Mouse (Mus musculus) kidney, embryonic 14.5 days (tissue): Measurements from ENCODE around the gene Anapc5. TPM values are rescaled to one million over a fixed set of nuclear protein-coding genes. Genes with fewer than 3 reads are reported as not detected.

Experiments used
- ATAC-seq: fragments of 200-750 bp; cut with Nextera tagmentation; 2 replicates; pipeline ENCODE4 v1.8.0; 2017; ENCODE audit warnings: moderate number of reproducible peaks, mild to moderate bottlenecking, moderate TSS enrichment, moderate library complexity; ENCODE audit not compliant: low FRiP score, low TSS enrichment
- H3K27ac ChIP-seq: fragments of 300-500 bp; sonication (generic); 2 replicates; pipeline ENCODE4 v1.5.1; 2014; ENCODE audit warnings: low read depth, mild to moderate bottlenecking, low read length, moderate library complexity, mixed read lengths
- H3K27me3 ChIP-seq: fragments of 300-500 bp; sonication (generic); 2 replicates; pipeline ENCODE4 v1.6.1; 2014; ENCODE audit warnings: mild to moderate bottlenecking, low read length; ENCODE audit not compliant: control insufficient read depth, insufficient read depth
- H3K36me3 ChIP-seq: fragments of 300-500 bp; sonication (generic); 2 replicates; pipeline ENCODE4 v1.6.1; 2014; ENCODE audit warnings: low read length, mixed read lengths; ENCODE audit not compliant: control insufficient read depth, insufficient read depth
- H3K4me1 ChIP-seq: fragments of 300-500 bp; sonication (generic); 2 replicates; pipeline ENCODE4 v1.6.1; 2014; ENCODE audit warnings: low read length, mixed read lengths; ENCODE audit not compliant: control insufficient read depth, insufficient read depth
- H3K4me2 ChIP-seq: fragments of 300-500 bp; sonication (generic); replicated peaks from 2 replicates; pipeline ENCODE4 v1.6.1; 2014; ENCODE audit warnings: low read depth, mild to moderate bottlenecking, low read length
- H3K4me3 ChIP-seq: fragments of 300-500 bp; sonication (generic); 2 replicates; pipeline ENCODE4 v1.5.1; 2014; ENCODE audit warnings: mild to moderate bottlenecking, low read length
- H3K9ac ChIP-seq: fragments of 300-500 bp; sonication (generic); 2 replicates; pipeline ENCODE4 v1.6.1; 2014; ENCODE audit warnings: low read depth, mild to moderate bottlenecking, low read length, moderate library complexity
- H3K9me3 ChIP-seq: fragments of 300-500 bp; sonication (generic); 2 replicates; pipeline ENCODE4 v1.6.1; 2016; ENCODE audit warnings: low read length; ENCODE audit not compliant: control insufficient read depth
- WGBS: fragments of 180-500 bp; shearing (Covaris S2); extraction: QIAGEN DNeasy Blood & Tissue Kit; methylation state at CpG from one replicate; pipeline ENCODE4 v1.1.7; 2014; 5-methylcytosine and 5-hydroxymethylcytosine counted together
- polyA plus RNA-seq: library from polyadenylated mRNA; unstranded; fragments of >200 nt; fragmentation: Nextera tagmentation; extraction: Ambion mirVana; gene quantifications from 2 replicates; pipeline ENCODE4 v1.2.1, GENCODE M21; 2014

Anapc5 gene
- polyA plus RNA-seq, 1 experiment from 2014 or later, result 457 TPM

DNA sequence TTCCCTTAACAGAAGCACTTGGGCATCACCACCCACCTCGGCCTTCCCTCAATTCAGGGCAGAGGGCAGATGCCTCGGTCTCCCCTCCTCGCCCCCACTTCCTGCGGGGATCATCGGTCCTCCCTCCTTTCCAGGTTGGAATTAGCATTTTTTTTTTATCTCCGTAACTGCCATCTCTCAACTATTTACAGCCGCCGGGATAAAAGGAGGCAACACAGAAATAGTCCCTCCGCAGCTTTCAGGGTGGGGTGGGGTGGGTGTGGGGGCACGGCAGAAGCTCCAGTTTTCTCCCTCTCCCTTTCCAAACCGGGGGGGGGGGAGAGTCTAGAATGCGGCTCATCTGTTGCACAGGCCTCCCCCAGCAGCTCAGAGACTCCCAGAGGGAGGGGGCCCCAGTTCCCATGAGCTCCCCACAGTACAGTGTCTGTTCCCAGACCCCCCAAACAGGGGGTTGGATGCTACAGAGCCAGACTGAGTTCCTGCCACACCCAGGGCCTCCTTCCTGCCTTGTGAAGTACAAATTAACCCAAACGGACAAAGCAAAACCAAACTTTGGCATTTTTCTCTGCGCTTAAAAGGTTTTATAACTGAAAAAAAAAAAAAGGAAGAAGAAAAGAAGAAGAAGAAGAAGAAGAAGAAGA is 45.4 kb downstream of the Anapc5 start:
- H3K4me1 ChIP-seq, result peaks cover 14% of the 10 kb centered on the region; the same call in 1 of the 2 replicates
- H3K27ac ChIP-seq, result no peak overlapping the region
- 82% methylated on average over 14 of the region's 14 CpGs for WGBS
- H3K4me3 ChIP-seq, result no peak overlapping the region
- H3K27me3 ChIP-seq, result no peaks in the 10 kb centered on the region
- ATAC-seq, result no peak
- peaks cover 8% of the 10 kb centered on the region; the same call in 1 of the 2 replicates for H3K9me3 ChIP-seq
- H3K9ac ChIP-seq, result no peak overlapping the region
- no peaks in the 10 kb centered on the region for H3K36me3 ChIP-seq
- H3K4me2 ChIP-seq, result no peak overlapping the region

DNA sequence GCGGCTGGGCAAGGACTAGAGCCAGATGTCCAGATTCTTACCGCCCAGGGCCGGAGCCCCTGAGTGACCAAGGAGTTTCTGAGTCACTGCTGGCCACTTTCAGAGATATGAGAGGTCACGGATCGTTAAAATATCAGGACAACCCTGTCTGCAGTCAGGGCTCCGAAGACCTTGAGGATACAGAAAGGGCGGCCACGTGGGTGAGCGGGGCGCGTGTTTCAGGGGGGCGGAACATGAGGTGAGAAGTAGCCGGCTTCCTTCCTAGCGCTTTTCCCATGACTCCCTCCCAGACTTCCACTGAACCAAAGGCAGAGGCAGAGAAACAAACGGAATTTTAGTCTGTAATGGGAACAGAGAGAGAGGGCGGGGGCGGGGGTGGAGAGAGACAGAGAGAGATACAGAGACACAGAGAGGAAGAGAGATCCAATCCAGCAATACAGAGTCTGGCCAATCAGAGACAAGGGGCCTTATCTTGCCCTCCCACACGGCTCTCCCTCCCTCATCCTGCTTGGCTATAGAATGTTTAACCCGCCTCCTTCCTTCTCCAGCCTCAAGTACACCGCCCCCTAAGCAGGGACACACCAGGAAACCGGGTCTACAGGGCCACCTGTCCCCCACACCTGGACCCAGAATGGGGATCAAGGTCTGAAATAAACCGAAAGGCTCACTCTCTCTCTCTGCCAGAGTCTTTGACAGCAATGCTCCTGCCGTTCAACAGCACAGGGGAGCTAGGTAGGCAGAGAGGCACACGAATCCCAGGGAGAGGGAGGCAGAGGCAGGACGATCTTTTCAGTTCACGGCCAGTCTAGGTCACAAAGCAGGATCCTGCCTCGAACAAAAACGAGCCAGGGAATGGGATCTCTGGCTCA is 46.2 kb downstream of the Anapc5 start:
- peaks cover 22% of the 10 kb centered on the region; the same call in 1 of the 2 replicates for H3K4me1 ChIP-seq
- no peak overlapping the region for H3K4me2 ChIP-seq
- H3K36me3 ChIP-seq, result no peaks in the 10 kb centered on the region
- peaks cover 8% of the 10 kb centered on the region; the same call in 1 of the 2 replicates for H3K9me3 ChIP-seq
- no peak overlapping the region for H3K4me3 ChIP-seq
- ATAC-seq, result no peak
- H3K27ac ChIP-seq, result no peak overlapping the region
- no peak overlapping the region for H3K9ac ChIP-seq
- WGBS, result 69% methylated on average over 28 of the region's 28 CpGs
- H3K27me3 ChIP-seq, result no peaks in the 10 kb centered on the region

- Histone ChIP-seq H3K4me1 (peaks cover 22% of the 10 kb centered on the region; the same call in 1 of the 2 replicates), H3K9ac (no peak overlapping the region)
- 94% methylated on average over 11 of the region's 11 CpGs for WGBS
Measured at GRCm38 (mm10) chr5:122773756-122774155, 47.4 kb downstream of the Anapc5 start.

DNA sequence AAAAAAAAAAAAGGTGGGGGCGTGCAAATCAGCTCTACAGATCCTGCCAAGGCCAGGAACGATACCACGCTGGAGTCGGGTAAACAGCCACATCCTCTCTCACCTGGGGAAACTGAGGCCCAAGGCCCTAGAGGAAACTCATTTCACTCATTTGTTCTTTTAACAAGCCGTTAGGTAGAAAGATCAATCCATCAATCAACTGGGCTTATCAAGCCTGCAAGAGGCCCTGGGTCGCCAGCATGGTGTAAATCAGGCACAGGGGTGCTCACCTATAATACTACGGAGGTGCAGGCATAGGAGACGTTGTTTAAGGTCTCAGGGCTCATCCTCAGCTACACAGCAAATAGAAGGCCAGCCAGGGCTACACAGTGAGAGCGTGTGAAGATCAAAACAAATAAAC is 49.7 kb downstream of the Anapc5 start:
- Histone ChIP-seq H3K9ac (no peak overlapping the region), H3K9me3 (peaks cover 7% of the 10 kb centered on the region; the same call in 1 of the 2 replicates), H3K36me3 (no peaks in the 10 kb centered on the region; the same call in 1 of the 2 replicates), H3K27me3 (no peaks in the 10 kb centered on the region), H3K27ac (peak overlapping the region; percentile 81; the same call in 1 of the 2 replicates), H3K4me3 (no peak overlapping the region), H3K4me2 (no peak overlapping the region), H3K4me1 (peaks cover 16% of the 10 kb centered on the region; the same call in 1 of the 2 replicates)
- WGBS, result 78% methylated on average over 9 of the region's 9 CpGs
- no peak for ATAC-seq

More at GRCm38 (mm10) chr5:122773756-122774155, 47.4 kb downstream of the Anapc5 start:
- Histone ChIP-seq H3K4me3 (no peak overlapping the region), H3K9me3 (peaks cover 8% of the 10 kb centered on the region; the same call in 1 of the 2 replicates), H3K4me2 (no peak overlapping the region), H3K36me3 (no peaks in the 10 kb centered on the region; the same call in 1 of the 2 replicates), H3K27ac (no peak overlapping the region), H3K27me3 (no peaks in the 10 kb centered on the region)
- no peak for ATAC-seq

GRCm38 (mm10) chr5:122770806-122771261 is 50.3 kb downstream of the Anapc5 start:
- WGBS, result 41% methylated on average over 10 of the region's 10 CpGs
- Histone ChIP-seq H3K9ac (peak overlapping the region; percentile 28; the same call in 1 of the 2 replicates), H3K4me1 (peaks cover 16% of the 10 kb centered on the region; the same call in 1 of the 2 replicates), H3K9me3 (peaks cover 5% of the 10 kb centered on the region; the same call in 1 of the 2 replicates), H3K4me3 (no peak overlapping the region), H3K36me3 (no peaks in the 10 kb centered on the region; the same call in 1 of the 2 replicates), H3K4me2 (peak overlapping the region; percentile 12; the same call in 1 of the 2 replicates), H3K27ac (peak overlapping the region; percentile 81), H3K27me3 (no peaks in the 10 kb centered on the region)
- ATAC-seq, result peak; percentile 54

- H3K4me2 ChIP-seq, result no peak overlapping the region
- peak overlapping the region; percentile 81 for H3K27ac ChIP-seq
- H3K36me3 ChIP-seq, result no peaks in the 10 kb centered on the region; the same call in 1 of the 2 replicates
- H3K4me3 ChIP-seq, result no peak overlapping the region
- H3K9me3 ChIP-seq, result peaks cover 5% of the 10 kb centered on the region; the same call in 1 of the 2 replicates
- 78% methylated on average over 7 of the region's 7 CpGs for WGBS
- peaks cover 16% of the 10 kb centered on the region; the same call in 1 of the 2 replicates for H3K4me1 ChIP-seq
- H3K9ac ChIP-seq, result peak overlapping the region; percentile 28; the same call in 1 of the 2 replicates
- no peaks in the 10 kb centered on the region for H3K27me3 ChIP-seq
- ATAC-seq, result no peak
Measured at GRCm38 (mm10) chr5:122770304-122770703, 50.8 kb downstream of the Anapc5 start.

DNA sequence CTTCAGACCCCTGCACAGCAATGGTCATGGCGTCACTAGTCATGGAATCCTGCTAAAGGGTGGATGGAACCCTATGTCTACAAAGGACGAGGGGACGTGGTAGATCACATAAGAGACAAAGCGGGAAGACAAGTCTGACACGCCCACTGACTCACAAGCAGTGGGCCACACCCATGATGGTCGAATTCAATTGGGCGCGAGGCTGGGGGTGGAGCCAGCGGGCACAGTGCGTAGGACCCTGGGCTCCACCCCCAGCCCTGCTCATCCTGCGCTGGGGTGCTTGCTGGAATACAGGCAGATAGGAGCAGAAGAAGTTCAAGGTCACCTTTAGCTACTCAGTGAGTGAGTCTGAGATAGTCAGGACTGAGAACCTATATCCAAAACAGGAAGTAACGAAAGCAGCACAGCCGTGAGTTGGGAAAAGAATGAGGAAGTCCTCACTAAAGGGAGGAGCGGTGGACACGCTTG is 52.0 kb downstream of the Anapc5 start:
- 87% methylated on average over 15 of the region's 15 CpGs for WGBS
- H3K27ac ChIP-seq, result no peak overlapping the region

DNA sequence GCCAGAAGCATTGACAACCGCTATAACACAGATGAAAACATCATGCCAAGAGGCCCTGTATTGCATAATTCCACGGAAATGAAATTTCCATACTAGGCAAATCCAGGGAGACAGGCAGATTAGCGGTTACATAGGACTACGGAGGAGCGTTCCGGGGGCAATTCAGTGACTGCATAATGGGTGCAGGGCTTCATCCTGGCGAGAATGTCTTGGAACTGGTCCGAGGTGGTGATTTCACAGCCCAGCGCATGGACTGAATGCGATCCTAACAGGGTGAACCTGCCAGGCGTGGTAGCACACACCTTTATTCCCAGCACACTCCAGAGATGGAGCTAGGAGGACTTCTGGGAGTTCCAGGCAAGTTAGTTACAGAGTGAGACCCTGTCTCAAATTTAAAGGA is 53.9 kb downstream of the Anapc5 start:
- no peaks in the 10 kb centered on the region for H3K27me3 ChIP-seq
- no peak overlapping the region for H3K9ac ChIP-seq
- ATAC-seq, result no peak
- H3K4me1 ChIP-seq, result peaks cover 16% of the 10 kb centered on the region; the same call in 1 of the 2 replicates
- no peaks in the 10 kb centered on the region for H3K9me3 ChIP-seq
- H3K4me3 ChIP-seq, result no peak overlapping the region
- no peak overlapping the region for H3K4me2 ChIP-seq
- peaks cover 9% of the 10 kb centered on the region; the same call in 1 of the 2 replicates for H3K36me3 ChIP-seq
- WGBS, result 84% methylated on average over 11 of the region's 11 CpGs
- H3K27ac ChIP-seq, result no peak overlapping the region

More for the DNA sequence above, 52.0 kb downstream of the Anapc5 start:
- peaks cover 5% of the 10 kb centered on the region; the same call in 1 of the 2 replicates for H3K9me3 ChIP-seq
- no peak overlapping the region for H3K4me3 ChIP-seq
- no peak overlapping the region for H3K9ac ChIP-seq
- H3K4me2 ChIP-seq, result no peak overlapping the region
- H3K4me1 ChIP-seq, result peaks cover 16% of the 10 kb centered on the region; the same call in 1 of the 2 replicates
- H3K27me3 ChIP-seq, result no peaks in the 10 kb centered on the region
- no peaks in the 10 kb centered on the region; the same call in 1 of the 2 replicates for H3K36me3 ChIP-seq
- no peak for ATAC-seq
